Mouse (Mus musculus): ENCODE measurements around the gene Atp6v0a1. TPM values are rescaled to one million over a fixed set of nuclear protein-coding genes. Genes with fewer than 3 reads are reported as not detected.
A peak's percentile ranks its signal among the peaks of the same experiment; 100 is the strongest.

Gene Atp6v0a1
- polyA plus RNA-seq, 2 experiments, result 32.7 to 60.9 TPM

DNA sequence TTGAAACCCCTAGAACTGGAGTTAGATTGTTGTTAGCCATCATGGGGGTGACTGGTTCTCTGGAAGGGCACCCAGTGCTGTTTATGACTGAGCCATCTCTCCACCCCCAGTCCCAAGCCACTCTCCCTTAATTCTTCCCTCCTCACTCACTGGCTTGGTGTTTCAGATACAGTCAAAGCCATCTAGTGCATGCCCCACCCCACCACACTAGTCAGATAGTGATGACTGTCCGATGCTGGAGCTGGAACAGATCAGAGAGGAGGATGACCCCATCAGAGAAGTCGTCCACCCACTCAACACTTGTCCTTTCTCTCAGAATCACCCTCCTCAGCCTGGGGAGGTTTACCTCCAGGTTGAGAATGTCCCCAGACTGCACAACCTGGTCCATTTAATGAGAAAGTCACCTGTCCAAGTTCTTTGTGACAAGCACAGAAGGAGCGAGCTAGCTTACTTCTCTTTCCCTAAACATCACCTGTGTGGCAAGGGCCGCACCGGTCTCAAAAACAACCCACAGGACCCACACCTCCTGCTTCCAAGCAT is 41.3 kb upstream of the Atp6v0a1 start:
- no peaks in the 10 kb centered on the region for H3K9me3 ChIP-seq (ENCODE audit: control insufficient read depth, low read length)
- H3K27ac ChIP-seq (replicated peaks; ENCODE audit: low read depth, low read length), result no peak overlapping the region
- H3K27me3 ChIP-seq (ENCODE audit: control insufficient read depth, insufficient read depth, low read length), result peaks cover 4% of the 10 kb centered on the region
- H3K36me3 ChIP-seq (ENCODE audit: control insufficient read depth, insufficient read depth, low read length), result peaks cover 3% of the 10 kb centered on the region; the same call in 1 of the 2 replicates
- H3K9ac ChIP-seq (ENCODE audit: low read depth, low read length, severe bottlenecking), result 0 out of 2 replicates have a peak overlapping the region, but pooled peaks have one; percentile 8
- peaks cover 20% of the 10 kb centered on the region for H3K4me1 ChIP-seq (ENCODE audit: control insufficient read depth, insufficient read depth, low read length)
- no peak for DNase-seq (ENCODE audit: low spot score)
- peak overlapping the region; percentile 87 for H3K4me2 ChIP-seq (replicated peaks; ENCODE audit: low read depth, low read length, severe bottlenecking)
- no peak for TF ChIP-seq POLR2A (IDR thresholded peaks at IDR 0.05; ENCODE audit: borderline replicate concordance, extremely low read depth, insufficient read depth, insufficient read length)
- peak overlapping the region; percentile 75 for H3K4me3 ChIP-seq (replicated peaks; ENCODE audit: low read length)
- no peak for ATAC-seq (ENCODE audit: low FRiP score, low read depth)
- 86% methylated on average over 5 of the region's 5 CpGs for WGBS

DNA sequence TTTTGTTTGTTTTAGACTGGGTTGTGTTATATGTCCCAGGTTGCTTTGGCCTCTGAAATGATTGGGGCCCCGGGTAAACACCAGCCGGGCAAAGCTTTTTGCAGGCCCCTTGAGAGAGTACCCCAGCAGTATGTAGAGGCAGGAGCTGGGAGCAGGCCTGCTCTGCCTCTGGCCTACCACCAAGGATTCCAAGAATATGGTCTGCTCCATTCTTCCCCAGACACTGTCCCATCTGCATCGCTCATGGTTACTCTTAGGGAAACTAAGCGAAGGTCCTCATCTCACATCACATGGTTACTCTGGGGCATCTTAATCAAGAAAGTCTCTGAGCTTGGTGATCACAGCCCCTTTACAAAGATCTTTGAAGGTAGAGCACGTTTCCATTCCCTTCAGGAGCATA is 40.8 kb upstream of the Atp6v0a1 start:
- H3K27me3 ChIP-seq (ENCODE audit: control insufficient read depth, insufficient read depth, low read length), result peaks cover 4% of the 10 kb centered on the region
- H3K4me3 ChIP-seq (replicated peaks; ENCODE audit: low read length), result peak overlapping the region; percentile 75
- H3K27ac ChIP-seq (replicated peaks; ENCODE audit: low read depth, low read length), result no peak overlapping the region
- DNase-seq (ENCODE audit: low spot score) (no peak), ATAC-seq (ENCODE audit: low FRiP score, low read depth) (no peak)
- H3K9ac ChIP-seq (ENCODE audit: low read depth, low read length, severe bottlenecking), result peak overlapping the region; percentile 71; the same call in 1 of the 2 replicates
- peaks cover 3% of the 10 kb centered on the region; the same call in 1 of the 2 replicates for H3K36me3 ChIP-seq (ENCODE audit: control insufficient read depth, insufficient read depth, low read length)
- H3K9me3 ChIP-seq (ENCODE audit: control insufficient read depth, low read length), result no peaks in the 10 kb centered on the region
- H3K4me2 ChIP-seq (replicated peaks; ENCODE audit: low read depth, low read length, severe bottlenecking), result peak overlapping the region; percentile 87
- WGBS, result 76% methylated on average over 5 of the region's 5 CpGs
- no peak for TF ChIP-seq POLR2A (IDR thresholded peaks at IDR 0.05; ENCODE audit: borderline replicate concordance, extremely low read depth, insufficient read depth, insufficient read length)
- peaks cover 18% of the 10 kb centered on the region for H3K4me1 ChIP-seq (ENCODE audit: control insufficient read depth, insufficient read depth, low read length)

DNA sequence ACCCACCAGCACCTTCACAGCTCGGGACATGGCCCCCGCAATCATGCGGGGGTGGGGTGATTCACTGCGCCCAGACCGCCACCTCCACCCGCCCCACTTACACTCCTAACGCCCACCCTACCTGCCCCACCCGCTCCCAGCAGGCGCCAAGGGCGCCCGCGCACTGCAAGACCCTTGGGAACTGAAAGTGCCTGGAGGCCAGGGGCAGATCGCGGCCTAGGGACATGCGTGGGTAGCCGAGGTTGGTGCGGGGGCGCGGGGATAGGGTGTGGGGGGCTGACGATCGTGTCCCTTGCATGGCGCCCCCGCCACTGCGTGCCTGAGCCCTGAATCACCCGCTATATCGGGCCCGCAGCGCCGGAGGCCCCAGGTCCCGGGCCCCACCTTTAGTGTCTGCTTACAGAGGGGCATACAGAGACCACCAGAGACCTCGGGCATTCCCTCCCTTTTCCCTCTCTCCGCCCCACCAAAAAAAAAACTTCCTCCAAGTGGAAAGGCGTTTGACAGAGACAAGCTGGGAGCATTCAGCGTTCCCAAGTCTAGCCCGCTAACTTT is 40.0 kb upstream of the Atp6v0a1 start:
- Histone ChIP-seq H3K36me3 (ENCODE audit: control insufficient read depth, insufficient read depth, low read length) (peaks cover 3% of the 10 kb centered on the region; the same call in 1 of the 2 replicates), H3K4me1 (ENCODE audit: control insufficient read depth, insufficient read depth, low read length) (peaks cover 14% of the 10 kb centered on the region), H3K9ac (ENCODE audit: low read depth, low read length, severe bottlenecking) (peak overlapping the region; percentile 71), H3K9me3 (ENCODE audit: control insufficient read depth, low read length) (no peaks in the 10 kb centered on the region), H3K27me3 (ENCODE audit: control insufficient read depth, insufficient read depth, low read length) (peaks cover 4% of the 10 kb centered on the region), H3K27ac (replicated peaks; ENCODE audit: low read depth, low read length) (peak overlapping the region; percentile 79; the same call in 1 of the 2 replicates), H3K4me2 (replicated peaks; ENCODE audit: low read depth, low read length, severe bottlenecking) (peak overlapping the region; percentile 87), H3K4me3 (replicated peaks; ENCODE audit: low read length) (peak overlapping the region; percentile 75)
- no peak for TF ChIP-seq POLR2A (IDR thresholded peaks at IDR 0.05; ENCODE audit: borderline replicate concordance, extremely low read depth, insufficient read depth, insufficient read length)
- no peak for ATAC-seq (ENCODE audit: low FRiP score, low read depth)
- no peak for DNase-seq (ENCODE audit: low spot score)
- 1% methylated on average over 19 of the region's 35 CpGs for WGBS

DNA sequence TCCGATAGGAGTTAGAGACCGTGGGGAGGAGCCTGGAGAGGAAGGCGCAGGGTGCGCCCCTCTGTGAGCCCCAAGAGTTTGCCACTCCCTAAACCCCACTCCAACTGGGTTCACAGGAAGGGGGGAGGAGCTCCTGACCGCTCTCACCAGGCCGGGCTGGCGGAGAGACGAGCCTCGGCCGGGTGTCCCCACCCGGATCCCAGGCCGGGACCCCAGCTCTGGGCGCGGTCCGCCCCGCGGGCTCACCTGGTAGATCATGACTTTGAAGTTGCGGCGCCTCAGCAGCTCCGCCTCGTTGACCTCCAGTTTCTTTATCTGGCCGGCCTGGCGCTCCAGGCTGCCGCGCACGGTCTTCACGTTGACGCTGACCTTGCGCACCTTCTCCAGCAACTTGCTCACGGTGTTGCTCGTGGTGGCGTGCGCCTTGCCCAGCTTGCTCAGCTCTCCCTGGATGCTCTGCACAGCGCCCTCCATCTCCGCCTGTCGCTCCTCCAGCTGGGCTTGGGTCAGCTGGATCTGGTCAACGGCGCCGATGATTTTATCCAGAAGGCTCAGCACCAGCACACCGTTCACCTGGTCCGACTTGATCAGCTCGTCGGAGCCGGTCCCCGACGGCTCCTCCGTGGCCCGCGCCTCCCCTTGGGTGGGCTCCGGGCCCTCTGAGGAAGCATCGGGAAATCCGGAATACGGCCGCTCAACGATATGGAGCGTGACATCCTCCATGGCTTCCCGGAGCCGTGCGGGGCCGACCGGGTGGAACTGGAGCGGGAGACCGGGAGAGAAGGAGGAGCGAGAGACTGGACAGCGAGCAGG is 39.3 kb upstream of the Atp6v0a1 start:
- peak; percentile 50 for ATAC-seq (ENCODE audit: low FRiP score, low read depth)
- WGBS, result 1% methylated on average over 65 of the region's 65 CpGs
- Histone ChIP-seq H3K4me1 (ENCODE audit: control insufficient read depth, insufficient read depth, low read length) (peaks cover 14% of the 10 kb centered on the region), H3K36me3 (ENCODE audit: control insufficient read depth, insufficient read depth, low read length) (peaks cover 3% of the 10 kb centered on the region; the same call in 1 of the 2 replicates), H3K27me3 (ENCODE audit: control insufficient read depth, insufficient read depth, low read length) (peaks cover 4% of the 10 kb centered on the region), H3K4me2 (replicated peaks; ENCODE audit: low read depth, low read length, severe bottlenecking) (peak overlapping the region; percentile 87), H3K4me3 (replicated peaks; ENCODE audit: low read length) (peak overlapping the region; percentile 75), H3K9ac (ENCODE audit: low read depth, low read length, severe bottlenecking) (peak overlapping the region; percentile 71), H3K9me3 (ENCODE audit: control insufficient read depth, low read length) (no peaks in the 10 kb centered on the region), H3K27ac (replicated peaks; ENCODE audit: low read depth, low read length) (peak overlapping the region; percentile 79)
- no peak for TF ChIP-seq POLR2A (IDR thresholded peaks at IDR 0.05; ENCODE audit: borderline replicate concordance, extremely low read depth, insufficient read depth, insufficient read length)
- DNase-seq (ENCODE audit: low spot score), result peak; percentile 74

DNA sequence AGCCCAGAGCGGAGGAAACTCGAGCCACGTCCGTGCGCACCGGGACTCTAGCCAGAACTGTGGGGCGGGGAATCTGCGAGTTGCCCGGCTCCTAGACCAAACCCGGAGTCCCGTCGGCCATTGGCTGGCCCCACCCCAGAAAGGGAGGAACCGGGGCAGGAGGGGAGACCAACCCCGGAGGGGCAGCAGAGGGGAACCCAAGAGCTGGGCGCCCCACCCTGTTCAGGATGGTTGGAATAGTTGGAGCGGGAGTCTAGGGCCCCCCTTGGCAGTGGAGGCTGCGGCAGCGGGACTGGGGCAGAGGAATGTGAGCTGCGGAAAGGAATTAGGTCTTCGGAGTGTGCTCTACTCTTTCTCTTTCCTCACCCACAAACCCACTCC is 38.7 kb upstream of the Atp6v0a1 start, which contains the start of gene Cavin1:
Gene Cavin1 (minus strand): TSS at position 331 of the 381 bp plus-strand sequence.
- Histone ChIP-seq H3K4me2 (replicated peaks; ENCODE audit: low read depth, low read length, severe bottlenecking) (peak within 1 kb of the TSS; percentile 87), H3K4me3 (replicated peaks; ENCODE audit: low read length) (peak within 1 kb of the TSS; percentile 75), H3K9me3 (ENCODE audit: control insufficient read depth, low read length) (no peaks in the 10 kb centered on the region), H3K27ac (replicated peaks; ENCODE audit: low read depth, low read length) (peak within 1 kb of the TSS; percentile 79), H3K27me3 (ENCODE audit: control insufficient read depth, insufficient read depth, low read length) (peaks cover 4% of the 10 kb centered on the region), H3K36me3 (ENCODE audit: control insufficient read depth, insufficient read depth, low read length) (peaks cover 3% of the 10 kb centered on the region; the same call in 1 of the 2 replicates), H3K9ac (ENCODE audit: low read depth, low read length, severe bottlenecking) (peak within 1 kb of the TSS; percentile 71), H3K4me1 (ENCODE audit: control insufficient read depth, insufficient read depth, low read length) (peaks cover 14% of the 10 kb centered on the region)
- ATAC-seq (ENCODE audit: low FRiP score, low read depth) (peak; percentile 92), DNase-seq (ENCODE audit: low spot score) (peak; percentile 93)
- peak; percentile 77; the same call in 1 of the 2 replicates for TF ChIP-seq POLR2A (IDR thresholded peaks at IDR 0.05; ENCODE audit: borderline replicate concordance, extremely low read depth, insufficient read depth, insufficient read length)
- WGBS, result under 1% methylated on average over 20 of the region's 20 CpGs

Data from limb, embryonic 14.5 days (tissue).